Mouse (Mus musculus): ENCODE results near the gene Zfp866. TPM values are rescaled to one million over a fixed set of nuclear protein-coding genes. Genes with fewer than 3 reads are reported as not detected.

The Zfp866 gene
- 28.8 TPM for polyA plus RNA-seq (2014; fragmentation: Illumina TruSeq; extraction: RNeasy Lipid Tissue Mini Kit (QIAGEN cat#74804); ENCODE audit: low replicate concordance)

DNA sequence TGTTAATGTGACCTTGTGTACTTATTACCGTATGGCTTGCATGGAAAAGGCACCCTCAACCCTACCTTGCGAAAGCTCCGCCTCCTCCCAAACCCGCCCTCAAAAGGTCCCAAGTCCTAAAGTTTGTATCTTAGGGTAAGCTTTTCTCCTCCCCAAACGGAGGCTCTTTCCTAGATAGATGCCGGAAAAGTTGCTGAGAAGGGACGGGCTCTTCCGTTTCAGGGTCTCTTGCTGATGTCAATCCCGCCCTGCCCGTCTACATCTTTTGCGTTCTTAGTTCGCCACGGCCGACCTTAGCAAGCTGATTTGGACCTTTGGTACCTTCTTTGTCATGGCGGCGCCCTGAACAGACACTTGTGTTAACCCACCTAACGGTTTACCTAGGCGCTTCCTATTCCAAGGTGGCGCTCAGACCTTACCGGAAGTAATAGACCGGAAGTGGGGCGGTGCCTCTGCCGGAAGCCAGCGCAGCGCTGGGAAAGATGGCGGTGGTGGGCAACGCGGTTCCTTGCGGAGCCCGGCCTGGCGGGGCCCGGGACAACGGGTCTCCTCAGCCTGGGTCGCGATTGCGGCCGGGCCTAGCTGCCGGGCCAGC is at the start of gene Zfp866, which contains the start of gene Atp13a1:
Gene Zfp866 (minus strand): TSS at position 406 of the 595 bp plus-strand sequence.
Gene Atp13a1 (plus strand): TSS at position 391 of the 595 bp plus-strand sequence.

DNA sequence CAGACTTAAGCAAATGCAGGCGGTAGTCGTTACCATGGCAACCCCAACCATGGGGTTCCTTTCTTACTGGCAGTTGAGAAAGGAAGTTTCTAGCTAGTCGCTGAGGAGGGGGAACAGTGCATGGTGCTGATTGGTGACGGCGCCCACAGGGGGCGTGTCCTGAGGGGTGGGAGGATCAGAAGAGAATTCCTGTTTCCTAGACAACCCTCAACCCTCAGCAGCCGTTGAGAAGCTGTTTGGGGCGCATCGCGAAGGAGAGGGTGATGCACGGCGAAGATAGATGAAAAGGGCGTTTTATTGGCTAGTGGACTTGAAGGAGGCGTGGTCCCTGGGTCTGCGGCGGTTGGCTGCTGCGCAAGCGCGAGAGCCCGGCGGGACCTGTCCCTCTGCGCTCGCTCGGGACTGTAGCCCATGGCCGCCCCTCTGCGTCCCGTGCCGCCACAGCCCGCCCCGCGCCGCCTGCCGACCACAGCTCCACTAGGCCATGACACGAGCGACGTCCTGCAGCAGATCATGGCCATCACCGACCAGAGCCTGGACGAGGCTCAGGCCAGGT is 41.4 kb upstream of the Zfp866 start, which contains the start of gene Pbx4:
Gene Pbx4 (plus strand): TSS at position 194 of the 556 bp plus-strand sequence.

DNA sequence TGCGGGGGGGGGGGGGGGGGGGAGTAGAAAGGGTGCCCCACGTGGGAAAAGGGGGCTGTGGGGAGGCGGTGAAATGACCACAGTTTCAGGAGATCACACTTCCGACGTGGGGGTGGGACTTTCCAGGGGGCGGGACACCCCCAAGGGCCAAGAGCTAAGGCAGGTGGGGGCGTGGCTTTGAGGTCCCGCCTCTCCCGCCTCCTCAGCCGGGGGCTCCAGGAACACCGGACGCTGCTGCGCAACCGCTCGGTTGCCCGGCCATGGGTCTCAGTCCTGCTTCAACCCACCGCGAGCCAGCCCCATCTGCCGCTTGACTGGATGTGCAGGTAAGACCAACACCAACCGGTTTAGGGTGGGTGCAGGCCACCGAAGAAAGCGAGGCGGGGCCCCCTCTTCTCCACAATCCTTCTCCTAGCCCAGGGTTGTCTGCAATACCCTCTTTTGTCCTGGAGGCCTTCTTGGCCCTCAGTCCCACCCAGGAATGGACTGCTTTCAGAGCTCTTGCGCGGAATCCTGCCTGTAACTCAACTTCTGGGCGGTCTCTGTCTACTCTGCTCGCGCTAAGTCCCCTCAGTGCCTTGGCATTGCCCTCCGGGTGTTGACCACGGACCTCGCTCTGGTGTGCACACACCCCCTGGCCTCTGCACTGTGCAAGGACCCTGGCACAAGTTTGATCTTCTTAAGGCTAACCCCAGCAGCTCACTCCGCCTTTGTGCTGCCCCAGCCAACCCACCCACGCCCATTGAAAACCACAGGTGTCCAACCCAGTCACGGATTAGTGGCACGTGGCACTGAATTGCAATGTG is 31.6 kb upstream of the Zfp866 start, which contains the start of gene Lpar2:
Gene Lpar2 (plus strand): TSS at position 44 of the 806 bp plus-strand sequence.

DNA sequence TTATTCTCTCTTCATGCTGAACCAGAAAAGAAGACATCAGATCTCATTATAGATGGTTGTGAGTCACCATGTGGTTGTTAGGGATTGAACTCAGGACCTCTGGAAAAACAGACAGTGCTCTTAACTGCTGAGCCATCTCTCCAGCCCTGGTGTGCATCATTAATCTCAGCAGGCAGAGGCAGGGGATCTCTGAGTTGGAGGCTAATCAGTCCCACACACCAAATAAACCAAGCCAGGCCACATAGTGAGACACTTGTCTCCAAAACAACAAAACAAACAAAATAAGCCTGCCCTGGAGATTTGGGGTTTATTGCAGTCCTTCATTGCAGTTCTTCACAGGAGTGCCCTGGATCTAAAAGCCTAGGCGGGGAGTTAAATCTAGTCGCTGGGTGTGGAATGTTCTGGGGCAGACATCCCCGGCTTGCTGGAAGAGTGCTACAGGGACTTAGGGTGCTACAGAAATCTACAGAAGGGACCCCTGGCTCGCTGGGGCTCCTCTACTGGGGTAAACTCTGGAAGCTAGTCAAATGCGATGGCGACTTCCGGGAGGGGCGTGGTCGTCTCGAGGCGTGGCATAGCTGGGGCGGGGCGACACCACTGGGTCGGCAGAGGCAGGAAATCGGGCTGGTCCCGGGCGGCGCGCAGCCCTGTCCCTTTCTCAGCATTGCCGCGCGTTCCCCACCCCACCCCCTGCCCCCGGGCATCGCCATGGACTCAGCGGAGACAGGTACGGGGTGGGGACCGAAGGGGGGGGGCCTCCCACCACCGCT is 17.3 kb upstream of the Zfp866 start, which contains the start of gene Gmip:
Gene Gmip (plus strand): TSS at position 586 of the 770 bp plus-strand sequence.

DNA sequence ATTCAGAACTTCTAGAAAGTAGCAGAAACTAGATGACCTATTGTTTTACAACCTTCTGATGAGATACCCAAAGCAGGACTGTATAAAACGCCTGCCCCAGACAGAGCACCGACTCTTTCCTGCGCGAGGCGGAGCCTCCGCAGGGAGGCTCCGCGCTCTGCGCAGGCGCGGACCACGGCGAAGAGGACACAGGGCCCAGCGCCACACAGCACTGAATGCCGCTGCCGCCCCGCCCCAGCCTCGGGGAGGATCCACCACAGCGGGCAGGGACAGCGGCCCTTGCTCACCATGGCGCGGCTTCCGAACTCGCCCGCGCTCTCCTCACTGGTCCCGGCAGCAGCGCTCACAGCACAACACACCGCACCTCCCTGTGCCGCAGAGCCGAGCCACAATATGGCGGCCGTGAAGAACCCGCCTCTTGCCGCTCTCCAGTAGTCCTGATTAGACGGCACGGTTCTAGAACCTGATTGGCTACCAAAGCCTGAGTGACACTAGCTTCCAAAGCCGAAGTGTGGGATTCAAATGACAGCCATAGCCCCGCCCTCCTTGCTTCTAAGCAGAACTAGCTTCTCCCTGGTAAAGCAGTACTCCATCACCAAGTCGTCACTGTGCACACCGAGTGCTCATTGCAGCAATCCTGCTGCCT is 16.4 kb downstream of the Zfp866 start, which contains the start of gene Gm20422:
Gene Gm20422 (minus strand): TSS at position 384 of the 646 bp plus-strand sequence.

DNA sequence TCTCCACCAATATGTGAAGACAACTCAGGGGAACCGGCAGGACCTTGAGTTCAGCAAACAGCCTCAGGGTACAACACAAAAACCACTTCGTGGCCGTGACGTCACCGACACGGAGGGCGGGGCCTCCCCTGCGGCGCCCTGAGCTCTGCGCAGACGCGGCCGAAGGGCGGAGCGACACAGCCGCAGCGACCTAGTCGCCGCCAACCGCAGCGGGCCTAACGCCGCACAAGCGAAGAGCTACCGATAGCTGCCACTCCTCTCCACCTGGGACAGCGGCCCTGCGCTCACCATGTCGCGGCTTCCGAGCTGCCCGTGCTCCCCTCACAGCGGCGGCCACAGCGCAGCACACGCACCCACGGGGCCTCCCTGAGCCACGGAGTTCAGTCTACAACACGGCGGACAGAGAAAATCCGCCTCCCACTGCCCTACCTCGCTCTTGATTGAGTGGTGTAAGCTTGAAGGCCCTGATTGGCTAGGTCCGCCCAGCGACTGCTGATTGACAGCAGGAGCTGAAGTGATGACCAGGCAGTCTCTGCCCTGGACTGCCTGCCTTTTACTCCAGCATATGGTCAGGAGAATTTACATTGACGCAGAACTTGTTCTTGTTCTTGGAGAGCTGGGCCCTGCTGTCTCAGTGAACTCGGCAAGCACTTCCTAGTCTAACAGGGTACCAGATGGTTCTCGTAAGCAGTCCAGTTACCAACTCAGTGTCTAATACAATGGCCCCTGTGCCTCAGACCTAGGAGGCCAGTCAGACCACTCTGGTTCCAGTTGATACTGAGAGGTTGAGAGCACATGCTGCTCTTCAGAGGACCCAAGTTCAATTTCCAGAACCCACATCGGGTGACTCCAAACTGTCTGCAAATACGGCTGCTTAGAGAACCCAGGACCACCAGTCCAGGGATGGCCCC is 41.2 kb downstream of the Zfp866 start, which contains the start of gene Zfp963:
Gene Zfp963 (minus strand): TSS at position 427 of the 911 bp plus-strand sequence.

Other genes starting within 250 kb of the Zfp866 start
- gene Zfp868, start 165.6 kb downstream of the Zfp866 start, polyA plus RNA-seq (2014; fragmentation: Illumina TruSeq; extraction: RNeasy Lipid Tissue Mini Kit (QIAGEN cat#74804); ENCODE audit: low replicate concordance), result 51.5 TPM
- 4.9 TPM for gene Zfp964, start 136.7 kb downstream of the Zfp866 start, polyA plus RNA-seq (2014; fragmentation: Illumina TruSeq; extraction: RNeasy Lipid Tissue Mini Kit (QIAGEN cat#74804); ENCODE audit: low replicate concordance)
- gene Zfp869, start 80.5 kb downstream of the Zfp866 start, polyA plus RNA-seq (2014; fragmentation: Illumina TruSeq; extraction: RNeasy Lipid Tissue Mini Kit (QIAGEN cat#74804); ENCODE audit: low replicate concordance), result 53.1 TPM
- gene Zfp963, start 41.2 kb downstream of the Zfp866 start, polyA plus RNA-seq (2014; fragmentation: Illumina TruSeq; extraction: RNeasy Lipid Tissue Mini Kit (QIAGEN cat#74804); ENCODE audit: low replicate concordance), result 15.6 TPM
- 1.3 TPM for gene Gm20422, start 16.3 kb downstream of the Zfp866 start, polyA plus RNA-seq (2014; fragmentation: Illumina TruSeq; extraction: RNeasy Lipid Tissue Mini Kit (QIAGEN cat#74804); ENCODE audit: low replicate concordance)
- 0.78 TPM for gene Atp13a1, start within 50 bp of the Zfp866 start, polyA plus RNA-seq (2014; fragmentation: Illumina TruSeq; extraction: RNeasy Lipid Tissue Mini Kit (QIAGEN cat#74804); ENCODE audit: low replicate concordance)
- gene Gmip, start 17.5 kb upstream of the Zfp866 start, polyA plus RNA-seq (2014; fragmentation: Illumina TruSeq; extraction: RNeasy Lipid Tissue Mini Kit (QIAGEN cat#74804); ENCODE audit: low replicate concordance), result 6.5 TPM
- gene Lpar2, start 31.3 kb upstream of the Zfp866 start, polyA plus RNA-seq (2014; fragmentation: Illumina TruSeq; extraction: RNeasy Lipid Tissue Mini Kit (QIAGEN cat#74804); ENCODE audit: low replicate concordance), result 0.85 TPM
- 1.4 TPM for gene Pbx4, start 41.3 kb upstream of the Zfp866 start, polyA plus RNA-seq (2014; fragmentation: Illumina TruSeq; extraction: RNeasy Lipid Tissue Mini Kit (QIAGEN cat#74804); ENCODE audit: low replicate concordance)
- gene Cilp2, start 96.5 kb upstream of the Zfp866 start, polyA plus RNA-seq (2014; fragmentation: Illumina TruSeq; extraction: RNeasy Lipid Tissue Mini Kit (QIAGEN cat#74804); ENCODE audit: low replicate concordance), result not detected
- not detected for gene Tssk6, start 111.0 kb upstream of the Zfp866 start, polyA plus RNA-seq (2014; fragmentation: Illumina TruSeq; extraction: RNeasy Lipid Tissue Mini Kit (QIAGEN cat#74804); ENCODE audit: low replicate concordance)
- not detected for gene Ndufa13, start 111.4 kb upstream of the Zfp866 start, polyA plus RNA-seq (2014; fragmentation: Illumina TruSeq; extraction: RNeasy Lipid Tissue Mini Kit (QIAGEN cat#74804); ENCODE audit: low replicate concordance)
- not detected for gene Yjefn3, start 111.5 kb upstream of the Zfp866 start, polyA plus RNA-seq (2014; fragmentation: Illumina TruSeq; extraction: RNeasy Lipid Tissue Mini Kit (QIAGEN cat#74804); ENCODE audit: low replicate concordance)
- gene Gatad2a, start 205.2 kb upstream of the Zfp866 start, polyA plus RNA-seq (2014; fragmentation: Illumina TruSeq; extraction: RNeasy Lipid Tissue Mini Kit (QIAGEN cat#74804); ENCODE audit: low replicate concordance), result 5.5 TPM

Data from small intestine, adult 10 weeks (tissue).